Mouse (Mus musculus) forebrain, embryonic 15.5 days (tissue): ENCODE data around the gene Trip6. TPM values are rescaled to one million over a fixed set of nuclear protein-coding genes. Genes with fewer than 3 reads are reported as not detected.

Experiments
- ATAC-seq: fragments of 200-750 bp; cut with Nextera tagmentation; replicated peaks from 2 replicates; pipeline ENCODE4 v1.8.0; 2017; ENCODE audit warnings: mild to moderate bottlenecking, moderate TSS enrichment, moderate library complexity
- H3K27ac ChIP-seq: fragments of 300-500 bp; sonication (generic); replicated peaks from 2 replicates; pipeline ENCODE4 v1.5.1; 2015; ENCODE audit warnings: mild to moderate bottlenecking, inconsistent platforms
- H3K27me3 ChIP-seq: fragments of 300-500 bp; sonication (generic); 2 replicates; pipeline ENCODE4 v1.6.1; 2015; ENCODE audit warnings: inconsistent platforms
- H3K36me3 ChIP-seq: fragments of 300-500 bp; sonication (generic); 2 replicates; pipeline ENCODE4 v1.6.1; 2015; ENCODE audit warnings: mild to moderate bottlenecking, inconsistent platforms
- H3K4me1 ChIP-seq: fragments of 300-500 bp; sonication (generic); 2 replicates; pipeline ENCODE4 v1.6.1; 2015; ENCODE audit warnings: inconsistent platforms
- H3K4me2 ChIP-seq: fragments of 300-500 bp; sonication (generic); replicated peaks from 2 replicates; pipeline ENCODE4 v1.6.1; 2015; ENCODE audit warnings: mild to moderate bottlenecking, inconsistent platforms
- H3K4me3 ChIP-seq: fragments of 300-500 bp; sonication (generic); 2 replicates; pipeline ENCODE4 v1.5.1; 2015; ENCODE audit warnings: mild to moderate bottlenecking, inconsistent platforms
- H3K9ac ChIP-seq: fragments of 300-500 bp; sonication (generic); replicated peaks from 2 replicates; pipeline ENCODE4 v1.6.1; 2015; ENCODE audit warnings: mild to moderate bottlenecking, inconsistent platforms
- H3K9me3 ChIP-seq: fragments of 300-500 bp; sonication (generic); 2 replicates; pipeline ENCODE4 v1.6.1; 2016; ENCODE audit warnings: inconsistent platforms
- WGBS: fragments of 180-500 bp; shearing (Covaris S2); methylation state at CpG from one replicate; pipeline ENCODE4 v1.1.7; 2015; ENCODE audit warnings: mixed read lengths; 5-methylcytosine and 5-hydroxymethylcytosine counted together
- polyA plus RNA-seq: library from polyadenylated mRNA; unstranded; fragments of >200 nt; fragmentation: Nextera tagmentation; extraction: Ambion mirVana; gene quantifications from 2 replicates; pipeline ENCODE4 v1.2.1, GENCODE M21; 2015

Trip6 gene
- polyA plus RNA-seq, result 19.1 and 21.1 TPM in 2 replicates

DNA sequence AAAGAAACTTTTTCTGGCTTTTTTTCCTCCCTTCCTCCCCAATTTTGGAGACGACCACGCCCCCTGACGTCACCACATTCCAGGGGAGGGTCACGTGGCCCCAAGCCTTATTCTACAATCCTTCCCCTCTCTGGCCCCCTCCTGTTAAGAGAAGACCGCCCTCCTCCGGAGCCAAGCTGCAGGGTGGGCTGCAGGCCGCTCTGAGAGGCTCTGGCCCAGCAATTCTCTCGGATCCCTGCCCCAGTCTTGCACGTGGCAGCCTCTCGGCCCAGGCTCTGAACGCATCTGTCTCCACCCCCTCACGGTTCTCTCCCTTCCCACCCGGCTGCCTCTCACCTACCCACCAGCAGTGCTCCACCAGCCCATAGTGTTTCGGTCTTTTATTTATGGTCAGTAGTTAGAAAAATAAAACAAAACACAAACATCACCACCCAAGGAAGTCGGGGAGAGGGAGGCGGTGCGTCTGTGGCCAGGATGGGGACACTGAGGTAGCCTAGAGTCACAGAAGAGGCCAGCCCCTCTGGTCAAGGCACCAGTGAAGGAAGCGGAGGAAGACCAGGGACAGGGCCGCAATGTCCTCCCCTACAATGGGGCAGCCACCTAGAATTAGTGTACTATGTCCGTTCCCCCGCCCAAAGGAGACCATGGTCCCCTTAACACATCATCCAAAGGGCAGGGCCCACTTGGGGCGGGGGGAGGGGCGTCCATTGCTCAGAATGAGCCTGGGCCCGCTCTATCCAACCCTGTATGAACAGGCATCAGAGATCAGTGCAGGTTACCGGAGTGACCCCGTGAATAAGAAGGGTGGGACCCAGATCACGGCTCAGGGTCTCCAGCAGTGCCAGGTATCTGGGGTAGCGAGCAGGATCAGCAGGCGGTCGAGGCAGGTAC is at the start of gene Trip6:
Gene Trip6, minus strand, starts transcription at position 212 of the 891 bp plus-strand sequence.
- 14% methylated on average over 29 of the region's 30 CpGs for WGBS
- Histone ChIP-seq H3K9me3 (no peaks in the 10 kb centered on the region), H3K4me2 (peak within 1 kb of the TSS; percentile 62), H3K27ac (peak within 1 kb of the TSS; percentile 69), H3K4me1 (peaks cover 27% of the 10 kb centered on the region), H3K9ac (peak within 1 kb of the TSS; percentile 53), H3K27me3 (no peaks in the 10 kb centered on the region), H3K36me3 (peaks cover 6% of the 10 kb centered on the region), H3K4me3 (peak within 1 kb of the TSS; percentile 38)
- peak; percentile 88 for ATAC-seq

- whole genome bisulfite sequencing, result 43% methylated on average over 7 of the region's 7 CpGs
- H3K4me1 ChIP-seq, result no peaks in the 10 kb centered on the region; the same call in 1 of the 2 replicates
- peaks cover 8% of the 10 kb centered on the region for H3K36me3 ChIP-seq
- no peak overlapping the region for H3K27ac ChIP-seq
- no peaks in the 10 kb centered on the region for H3K27me3 ChIP-seq
- no peak overlapping the region for H3K9ac ChIP-seq
- no peak for ATAC-seq
- H3K4me3 ChIP-seq, result no peak overlapping the region
- H3K9me3 ChIP-seq, result no peaks in the 10 kb centered on the region
- no peak overlapping the region for H3K4me2 ChIP-seq
Observed at GRCm38 (mm10) chr5:137358382-137358781, 44.2 kb upstream of the Trip6 start.

DNA sequence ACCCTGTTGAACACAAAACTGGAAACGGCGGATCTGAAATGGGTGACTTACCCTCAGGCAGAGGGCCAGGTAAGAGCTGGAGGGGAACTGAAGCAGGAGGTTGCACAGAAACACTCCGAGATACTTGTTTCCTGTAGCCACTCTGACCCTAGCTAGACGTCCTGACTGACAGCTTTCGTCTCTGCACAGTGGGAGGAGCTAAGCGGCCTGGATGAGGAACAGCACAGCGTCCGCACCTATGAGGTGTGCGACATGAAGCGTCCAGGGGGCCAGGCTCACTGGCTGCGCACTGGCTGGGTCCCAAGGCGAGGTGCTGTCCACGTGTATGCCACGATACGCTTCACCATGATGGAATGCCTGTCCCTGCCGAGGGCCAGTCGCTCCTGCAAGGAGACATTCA is 39.9 kb upstream of the Trip6 start:
- Histone ChIP-seq H3K9ac (no peak overlapping the region), H3K27ac (no peak overlapping the region), H3K4me1 (peaks cover 37% of the 10 kb centered on the region), H3K27me3 (no peaks in the 10 kb centered on the region; the same call in 1 of the 2 replicates), H3K36me3 (no peaks in the 10 kb centered on the region; the same call in 1 of the 2 replicates), H3K4me3 (no peak overlapping the region), H3K4me2 (no peak overlapping the region), H3K9me3 (no peaks in the 10 kb centered on the region)
- ATAC-seq, result no peak
- WGBS, result 87% methylated on average over 17 of the region's 17 CpGs

GRCm38 (mm10) chr5:137352011-137352975 is 38.1 kb upstream of the Trip6 start:
- no peaks in the 10 kb centered on the region for H3K9me3 ChIP-seq
- H3K36me3 ChIP-seq, result no peaks in the 10 kb centered on the region; the same call in 1 of the 2 replicates
- WGBS, result 19% methylated on average over 16 of the region's 16 CpGs
- H3K4me3 ChIP-seq, result peak overlapping the region; percentile 70
- no peak for ATAC-seq
- no peak overlapping the region; the same call in 1 of the 2 replicates for H3K9ac ChIP-seq
- H3K4me1 ChIP-seq, result peaks cover 47% of the 10 kb centered on the region
- H3K4me2 ChIP-seq, result peak overlapping the region; percentile 98
- no peak overlapping the region for H3K27ac ChIP-seq
- no peaks in the 10 kb centered on the region; the same call in 1 of the 2 replicates for H3K27me3 ChIP-seq

DNA sequence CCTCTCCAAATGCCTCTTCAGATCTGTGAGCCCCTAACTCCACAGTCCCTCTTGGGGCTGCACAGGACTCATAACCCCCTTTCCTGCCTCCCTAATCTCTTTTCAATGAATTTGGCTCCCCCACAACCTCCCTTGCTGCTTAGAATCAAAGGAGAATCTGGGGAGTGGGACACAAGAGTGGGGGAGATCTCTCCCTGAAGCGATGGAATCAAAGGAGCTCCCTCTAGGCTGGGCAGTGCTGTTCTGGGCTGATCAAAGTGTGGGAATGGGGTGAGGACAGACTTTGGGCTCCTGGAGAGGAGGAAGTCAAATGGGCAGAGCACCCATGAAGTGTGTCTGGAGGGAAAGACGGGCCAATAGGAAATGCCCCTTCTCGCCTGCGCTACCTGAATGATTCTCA is 37.2 kb upstream of the Trip6 start:
- Histone ChIP-seq H3K4me2 (peak overlapping the region; percentile 98), H3K9ac (peak overlapping the region; percentile 74), H3K4me1 (peaks cover 47% of the 10 kb centered on the region), H3K27ac (peak overlapping the region; percentile 42; the same call in 1 of the 2 replicates), H3K27me3 (no peaks in the 10 kb centered on the region; the same call in 1 of the 2 replicates), H3K4me3 (peak overlapping the region; percentile 70), H3K9me3 (no peaks in the 10 kb centered on the region), H3K36me3 (no peaks in the 10 kb centered on the region; the same call in 1 of the 2 replicates)
- 8% methylated on average over 4 of the region's 4 CpGs for WGBS
- ATAC-seq, result no peak

DNA sequence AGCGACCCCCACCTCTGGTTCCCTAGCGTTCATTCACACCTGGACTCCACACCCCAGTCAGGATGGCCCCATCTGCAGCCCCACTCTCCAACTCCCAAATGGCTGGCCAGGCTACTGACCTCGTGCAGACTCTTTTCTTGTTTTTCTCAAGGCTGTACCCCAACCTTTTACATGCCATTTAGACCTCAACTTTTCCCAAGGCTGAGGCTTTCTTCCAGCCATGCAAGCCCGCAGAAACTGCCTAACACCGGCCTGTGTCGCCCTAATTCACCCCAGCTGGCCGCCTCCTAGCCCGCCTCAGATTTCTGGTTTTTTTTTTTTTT is 36.8 kb upstream of the Trip6 start:
- ATAC-seq, result no peak
- H3K27ac ChIP-seq, result peak overlapping the region; percentile 42; the same call in 1 of the 2 replicates
- 0% methylated on average over 8 of the region's 8 CpGs for WGBS

GRCm38 (mm10) chr5:137350205-137351057 is 36.2 kb upstream of the Trip6 start:
- peak overlapping the region; percentile 98 for H3K4me2 ChIP-seq
- peaks cover 47% of the 10 kb centered on the region for H3K4me1 ChIP-seq
- ATAC-seq, result peak; percentile 57
- H3K36me3 ChIP-seq, result no peaks in the 10 kb centered on the region
- H3K9me3 ChIP-seq, result no peaks in the 10 kb centered on the region
- no peaks in the 10 kb centered on the region; the same call in 1 of the 2 replicates for H3K27me3 ChIP-seq
- WGBS, result under 1% methylated on average over 55 of the region's 55 CpGs
- peak overlapping the region; percentile 73 for H3K27ac ChIP-seq
- H3K9ac ChIP-seq, result peak overlapping the region; percentile 74
- H3K4me3 ChIP-seq, result peak overlapping the region; percentile 70

More for the DNA sequence above, 36.8 kb upstream of the Trip6 start:
- H3K4me2 ChIP-seq, result peak overlapping the region; percentile 98
- H3K9ac ChIP-seq, result peak overlapping the region; percentile 74
- no peaks in the 10 kb centered on the region; the same call in 1 of the 2 replicates for H3K27me3 ChIP-seq
- H3K9me3 ChIP-seq, result no peaks in the 10 kb centered on the region
- H3K4me1 ChIP-seq, result peaks cover 47% of the 10 kb centered on the region
- H3K36me3 ChIP-seq, result no peaks in the 10 kb centered on the region; the same call in 1 of the 2 replicates
- peak overlapping the region; percentile 70 for H3K4me3 ChIP-seq

- Histone ChIP-seq H3K4me2 (peak within 1 kb of the TSS; percentile 98), H3K4me3 (peak within 1 kb of the TSS; percentile 70), H3K9me3 (no peaks in the 10 kb centered on the region), H3K27ac (peak within 1 kb of the TSS; percentile 73), H3K9ac (peak within 1 kb of the TSS; percentile 74), H3K27me3 (no peaks in the 10 kb centered on the region; the same call in 1 of the 2 replicates), H3K36me3 (no peaks in the 10 kb centered on the region), H3K4me1 (peaks cover 47% of the 10 kb centered on the region)
- whole genome bisulfite sequencing, result under 1% methylated on average over 30 of the region's 32 CpGs
- ATAC-seq, result peak; percentile 90
Observed at GRCm38 (mm10) chr5:137349384-137350204, 35.4 kb upstream of the Trip6 start, which contains the start of gene Ephb4. Gene Ephb4, plus strand, starts transcription at chr5:137350109.

DNA sequence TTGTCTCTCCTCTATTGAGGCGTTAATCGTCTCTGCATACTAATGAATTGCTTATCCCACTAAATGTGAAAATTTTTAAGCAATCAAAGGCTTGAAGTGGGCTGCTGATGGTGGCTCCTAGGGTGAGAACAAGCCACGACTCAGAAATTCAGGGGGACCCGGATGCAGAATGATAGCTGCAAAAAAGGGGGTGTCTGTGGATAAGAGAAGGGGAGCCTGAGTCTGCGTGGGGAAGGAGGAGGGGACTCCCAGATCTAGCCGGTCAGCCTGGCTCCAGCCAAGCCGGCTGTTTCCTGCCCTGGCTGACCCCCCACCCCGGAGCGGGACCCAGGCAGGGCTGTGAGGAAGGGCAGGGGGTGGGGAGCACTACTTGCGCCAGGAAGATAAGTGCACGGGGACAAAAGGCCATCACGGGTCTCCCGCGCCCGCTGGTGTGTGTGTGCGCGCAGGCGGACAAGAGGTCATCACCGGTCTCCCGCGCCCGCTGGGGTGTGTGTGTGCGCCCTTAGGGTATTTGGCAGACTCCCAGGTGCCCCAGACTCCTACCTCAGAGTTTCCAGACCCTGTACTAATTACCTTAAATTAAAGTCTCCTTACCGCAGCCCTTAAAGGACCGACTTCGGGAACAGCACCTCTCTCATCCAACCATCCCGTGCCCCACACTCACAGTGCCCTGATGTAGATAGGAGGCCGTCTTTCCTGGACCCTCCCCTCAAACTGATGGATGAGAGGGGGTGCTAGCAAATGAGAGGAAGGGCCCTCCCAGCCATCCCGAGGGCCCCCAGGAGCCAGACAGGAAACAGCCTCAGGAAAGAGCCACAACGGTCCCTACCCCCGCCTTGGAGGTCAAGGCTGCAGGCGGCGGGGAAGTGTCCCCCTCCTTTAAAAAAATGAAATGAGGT is 34.5 kb upstream of the Trip6 start:
- no peak for ATAC-seq
- Histone ChIP-seq H3K9ac (peak overlapping the region; percentile 35), H3K4me1 (peaks cover 47% of the 10 kb centered on the region), H3K36me3 (no peaks in the 10 kb centered on the region), H3K27ac (no peak overlapping the region; the same call in 1 of the 2 replicates), H3K27me3 (no peaks in the 10 kb centered on the region; the same call in 1 of the 2 replicates), H3K9me3 (no peaks in the 10 kb centered on the region), H3K4me2 (peak overlapping the region; percentile 98), H3K4me3 (peak overlapping the region; percentile 70)
- 1% methylated on average over 33 of the region's 33 CpGs for WGBS
